In genomic region chr7:111049652-111050421, GRCm38 (mm10) we compare ENCODE assay signal across 7 mouse cellular contexts. TPM values are rescaled to one million over a fixed set of nuclear protein-coding genes. Genes with fewer than 3 reads are reported as not detected.
DNase-seq lines count a peak whose midpoint lies in the region; ATAC-seq and TF ChIP-seq lines count a peak whose summit lies in the region.

No protein-coding gene starts in this region.

- DNase-seq in CD4-positive helper T cell, adult 2 months (ENCODE audit: low read depth, low spot score): peak; percentile 56
- DNase-seq in ES-CJ7 (ENCODE audit: low read depth, low spot score): peak; percentile 66
- peak; percentile 43 for DNase-seq in cerebellum, adult 11-12 months
- peak; percentile 63 for DNase-seq in gastrocnemius, postnatal 10 days
- peak; percentile 42 to 66 for DNase-seq in layer of hippocampus, adult 2 months (ENCODE audit: low spot score in 2 of 2)
- DNase-seq in spleen, postnatal 14 days (ENCODE audit: low spot score in 2 of 2): peak; percentile 32 to 62

- no peak overlapping the region for H3K4me3 ChIP-seq in layer of hippocampus, adult 2 months

- ATAC-seq in megakaryocyte progenitor cell, adult 5-6 weeks (replicated peaks; ENCODE audit: poor library complexity): peak; percentile 99

- TF ChIP-seq CTCF in layer of hippocampus, adult 2 months (conservative IDR thresholded peaks at IDR 0.05): peak; percentile 83

- H3K27ac ChIP-seq in layer of hippocampus, adult 2 months: no peak overlapping the region

RNA-seq across cellular contexts. Expression of gene Ctr9, which starts 21.1 kb away (rescaled TPM):
- 10 to 100 TPM; 17.3 to 20.2 TPM for total RNA-seq in gastrocnemius, postnatal 10 days (2021)
- total RNA-seq in layer of hippocampus, adult 2 months (2021): 10 to 100 TPM; 47.0 TPM
- total RNA-seq in megakaryocyte progenitor cell, adult 5-6 weeks (2015): 34.7 and 37.1 TPM in 2 replicates
- 73.5 and 78.5 TPM in 2 replicates for total RNA-seq in megakaryocyte progenitor cell, adult 5-6 weeks (2017)

RNA-seq across cellular contexts. Expression of gene Eif4g2, which starts 33.0 kb away (rescaled TPM):
- 100 to 1,000 TPM; 723 to 740 TPM for total RNA-seq in gastrocnemius, postnatal 10 days (2021)
- total RNA-seq in layer of hippocampus, adult 2 months (2021): 100 to 1,000 TPM; 596 to 633 TPM
- total RNA-seq in megakaryocyte progenitor cell, adult 5-6 weeks (2015): 1,230 and 1,245 TPM in 2 replicates
- 669 and 710 TPM in 2 replicates for total RNA-seq in megakaryocyte progenitor cell, adult 5-6 weeks (2017)
